Mouse (Mus musculus): ENCODE data around the gene Gemin8.

Gemin8 gene

DNA sequence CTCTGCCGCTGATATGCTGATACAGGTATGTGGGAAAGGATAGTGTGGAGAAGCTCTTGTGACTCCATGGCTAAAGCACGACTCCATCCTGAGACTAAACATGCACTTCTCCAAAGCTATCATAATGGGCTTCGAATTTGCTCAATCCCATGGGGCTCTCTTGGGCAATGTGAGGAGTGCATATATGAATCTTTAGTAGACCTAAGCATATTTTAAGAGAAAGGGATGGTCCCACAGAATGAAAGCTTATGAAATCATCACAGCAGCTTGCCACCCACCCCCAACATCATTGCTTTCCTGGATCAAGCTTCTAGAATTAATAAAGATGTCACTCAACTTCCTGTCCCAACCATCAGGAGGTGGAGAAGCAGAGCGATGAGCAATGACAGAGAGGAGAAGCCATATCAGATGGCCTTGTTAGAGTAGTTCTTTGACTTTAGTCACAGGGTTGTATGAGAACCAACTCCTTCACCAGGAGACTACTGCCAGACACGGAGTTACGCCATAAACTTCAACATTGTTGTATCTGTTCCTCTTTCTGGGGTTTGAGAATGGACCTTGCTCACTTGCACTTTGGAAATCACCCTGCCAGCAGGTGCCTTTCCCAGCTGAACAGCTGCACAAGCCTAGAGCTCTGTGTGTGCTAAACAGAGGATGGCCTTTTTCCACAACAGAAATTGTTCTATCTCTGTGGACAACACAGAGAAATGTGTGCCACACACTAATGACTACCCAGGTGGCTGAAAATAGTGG lies 60.4 kb downstream of the Gemin8 start:
- DNase-seq (ENCODE audit: low spot score in 2 of 2): no peak

DNA sequence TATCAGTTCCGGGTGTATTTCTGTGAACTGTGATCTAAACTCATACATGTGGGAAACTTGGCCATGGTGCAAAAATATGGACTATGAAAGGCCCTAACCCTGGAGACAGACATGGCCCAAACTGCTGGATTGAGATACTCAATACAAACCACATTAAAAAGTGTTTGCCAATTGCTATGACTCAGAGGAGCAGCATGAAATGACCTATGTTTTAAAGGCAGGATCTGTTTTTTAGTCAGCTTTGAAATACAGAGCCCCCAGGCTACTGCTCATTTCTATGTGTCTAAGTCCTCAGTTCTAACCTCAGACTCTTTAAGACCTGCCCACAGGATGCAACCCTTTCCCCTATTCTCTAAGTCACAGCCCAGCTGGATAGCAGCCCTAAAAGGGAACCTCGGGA lies 65.9 kb downstream of the Gemin8 start:
- no peak for DNase-seq (ENCODE audit: low spot score in 2 of 2)

DNA sequence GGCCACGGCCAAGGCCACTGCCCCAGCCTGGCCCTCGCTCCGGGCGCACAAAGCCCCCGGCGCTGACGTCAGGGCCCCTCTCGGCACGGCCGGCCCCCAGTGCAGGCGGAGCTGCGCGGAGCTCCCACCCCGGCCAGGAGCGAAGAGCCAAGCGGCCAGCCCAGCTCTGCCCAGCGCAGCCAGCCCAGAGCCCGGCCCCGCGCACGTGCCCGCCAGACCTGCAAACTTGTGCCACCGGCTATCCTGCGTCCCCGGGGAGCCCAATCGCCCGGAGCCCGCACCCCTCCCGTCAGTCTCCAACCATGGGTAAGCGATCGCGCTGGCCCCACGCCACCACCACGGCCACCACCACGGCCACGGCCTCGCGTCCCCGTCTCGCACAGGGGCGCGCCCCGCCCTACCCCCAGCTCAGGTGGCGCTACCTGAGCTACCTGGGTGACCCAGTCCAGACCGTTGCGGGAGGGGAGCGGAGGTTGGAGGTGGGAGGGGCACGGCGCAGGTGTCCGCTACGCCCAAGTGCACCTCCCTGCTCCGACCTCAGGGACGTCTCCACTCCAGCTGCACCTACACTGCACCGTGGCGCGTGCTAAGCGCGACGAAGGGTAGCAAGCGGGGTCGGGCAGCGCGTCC lies 68.7 kb downstream of the Gemin8 start, which contains the start of gene Gpm6b:
Gpm6b (plus strand) TSS at position 81 of the 630 bp plus-strand sequence.
- no peak for DNase-seq (ENCODE audit: low spot score in 2 of 2)

DNA sequence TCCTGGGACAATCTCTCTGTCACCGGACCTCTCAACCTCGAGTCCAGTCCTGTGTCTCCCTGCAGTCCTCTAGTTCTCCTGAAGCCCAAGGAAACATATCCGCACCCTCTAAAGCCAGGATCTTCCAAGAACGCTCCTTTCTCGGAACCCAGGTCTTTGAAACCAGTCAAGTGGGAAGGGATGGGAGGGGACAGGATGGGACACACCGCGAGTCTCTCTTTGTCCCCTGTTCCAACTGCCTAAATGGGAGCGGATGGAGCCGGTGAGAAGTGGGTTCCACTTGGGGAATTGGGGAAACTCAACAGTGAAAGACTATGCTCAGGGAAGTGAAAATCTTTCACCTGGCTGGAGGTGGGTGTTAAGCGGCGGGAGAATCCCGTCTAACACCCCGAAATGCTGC lies 69.3 kb downstream of the Gemin8 start:
- DNase-seq (ENCODE audit: low spot score in 2 of 2): no peak
